Mouse (Mus musculus) cortical plate, adult 2 months (tissue): ENCODE measurements around the gene Slc8a2.
A peak's percentile ranks its signal among the peaks of the same experiment; 100 is the strongest.

ENCODE experiments used
- CTCF ChIP-seq: fragments of 200-500 bp; IDR thresholded peaks from 2 replicates; pipeline ENCODE4 v1.5.1; 2011; ENCODE audit warnings: mild to moderate bottlenecking, control low read depth, low read length; ENCODE audit not compliant: insufficient read depth; ENCODE audit errors: extremely low read depth
- POLR2A ChIP-seq: fragments of 200-500 bp; IDR thresholded peaks from 2 replicates; pipeline ENCODE4 v1.6.1; 2011; ENCODE audit warnings: mild to moderate bottlenecking, low read length, control low read depth; ENCODE audit not compliant: insufficient read depth; ENCODE audit errors: extremely low read depth

DNA sequence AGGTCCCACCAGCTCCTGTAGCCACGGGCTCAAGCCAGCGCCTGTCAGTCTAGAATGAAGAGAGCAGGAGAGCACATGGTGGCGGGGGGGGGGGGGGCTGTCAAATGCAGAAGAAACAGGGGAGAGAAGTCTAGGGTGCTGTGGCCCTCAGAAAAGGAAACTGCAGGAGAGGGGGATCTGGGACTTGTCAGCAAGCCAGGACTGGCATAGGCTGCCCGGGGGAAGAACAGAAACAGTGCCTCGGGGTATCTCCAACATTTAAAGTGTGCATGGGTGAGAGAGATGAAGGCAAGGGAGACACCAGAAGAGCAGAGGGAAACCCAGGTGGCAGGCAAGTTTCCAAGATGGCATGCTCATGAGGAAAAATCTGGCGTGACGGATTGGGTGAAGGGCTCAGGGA, 32.4 kb downstream of the Slc8a2 start:
- no peak for TF ChIP-seq CTCF
- 0 out of 2 replicates have a peak, but pooled peaks have one; percentile 12 for TF ChIP-seq POLR2A
